Mouse (Mus musculus): ENCODE data around the gene Unc13a. TPM values are rescaled to one million over a fixed set of nuclear protein-coding genes. Genes with fewer than 3 reads are reported as not detected.
A peak's percentile ranks its signal among the peaks of the same experiment; 100 is the strongest.
"Not testable (repeated sequence)": the region's sequence is repeated elsewhere in the genome, so short reads cannot be mapped to it uniquely, and the experiment has no call there.

The Unc13a gene
- polyA plus RNA-seq, 1 experiment = 1.6 TPM

DNA sequence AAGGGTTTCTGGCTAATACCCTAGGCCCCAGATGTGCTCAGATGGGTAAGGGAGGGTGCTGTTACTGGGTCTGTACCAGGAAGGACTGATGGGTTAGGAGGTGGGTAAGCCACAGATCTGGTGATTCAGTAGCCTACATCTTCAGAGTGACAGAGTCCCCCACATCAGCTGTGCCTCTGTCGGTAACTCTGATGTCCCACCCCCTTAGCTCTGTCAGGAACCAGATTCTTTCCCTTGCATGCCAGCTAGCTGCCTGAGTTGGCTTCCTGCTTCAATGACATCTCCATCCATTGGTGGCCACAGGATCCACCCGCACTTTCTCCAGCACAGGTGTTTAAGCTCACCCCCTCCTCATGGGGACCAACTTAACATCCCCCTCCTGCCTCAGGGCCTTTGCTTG lies 40.0 kb upstream of the Unc13a start:
- Histone ChIP-seq H3K27ac (ENCODE audit: insufficient read depth, low read depth, low read length) (no peak overlapping the region), H3K36me3 (ENCODE audit: control insufficient read depth, insufficient read depth, low read length) (no peaks in the 10 kb centered on the region), H3K4me1 (ENCODE audit: control insufficient read depth, insufficient read depth, insufficient read length, low read length) (peaks cover 3% of the 10 kb centered on the region; the same call in 1 of the 2 replicates), H3K27me3 (ENCODE audit: control insufficient read depth, insufficient read depth, low read length) (no peaks in the 10 kb centered on the region), H3K4me3 (ENCODE audit: low read depth, low read length) (no peak overlapping the region)
- no peak for TF ChIP-seq POLR2A (IDR thresholded peaks at IDR 0.05; ENCODE audit: low read depth, low read length)
- no peak for TF ChIP-seq CTCF (IDR thresholded peaks at IDR 0.05; ENCODE audit: extremely low read depth, insufficient read length, insufficient replicate concordance, low read depth, low read length)
- 84% methylated on average over 2 of the region's 2 CpGs for WGBS

- H3K27me3 ChIP-seq (ENCODE audit: control insufficient read depth, insufficient read depth, low read length) = no peaks in the 10 kb centered on the region
- TF ChIP-seq CTCF (IDR thresholded peaks at IDR 0.05; ENCODE audit: extremely low read depth, insufficient read length, insufficient replicate concordance, low read depth, low read length) (peak; percentile 75; the same call in 1 of the 2 replicates), POLR2A (IDR thresholded peaks at IDR 0.05; ENCODE audit: low read depth, low read length) (no peak)
- peaks cover 3% of the 10 kb centered on the region; the same call in 1 of the 2 replicates for H3K4me1 ChIP-seq (ENCODE audit: control insufficient read depth, insufficient read depth, insufficient read length, low read length)
- WGBS = 26% methylated on average over 25 of the region's 25 CpGs
- H3K27ac ChIP-seq (ENCODE audit: insufficient read depth, low read depth, low read length) = no peak overlapping the region
- peak overlapping the region; percentile 34 for H3K4me3 ChIP-seq (ENCODE audit: low read depth, low read length)
- H3K36me3 ChIP-seq (ENCODE audit: control insufficient read depth, insufficient read depth, low read length) = no peaks in the 10 kb centered on the region
These were observed 38.4 kb upstream of the Unc13a start for GRCm38 (mm10) chr8:71709800-71710446.

GRCm38 (mm10) chr8:71709134-71709799 lies 37.7 kb upstream of the Unc13a start:
- Histone ChIP-seq H3K4me1 (ENCODE audit: control insufficient read depth, insufficient read depth, insufficient read length, low read length) (peaks cover 3% of the 10 kb centered on the region; the same call in 1 of the 2 replicates), H3K4me3 (ENCODE audit: low read depth, low read length) (no peak overlapping the region), H3K27me3 (ENCODE audit: control insufficient read depth, insufficient read depth, low read length) (no peaks in the 10 kb centered on the region), H3K27ac (ENCODE audit: insufficient read depth, low read depth, low read length) (no peak overlapping the region), H3K36me3 (ENCODE audit: control insufficient read depth, insufficient read depth, low read length) (no peaks in the 10 kb centered on the region)
- TF ChIP-seq CTCF (IDR thresholded peaks at IDR 0.05; ENCODE audit: extremely low read depth, insufficient read length, insufficient replicate concordance, low read depth, low read length) (no peak), POLR2A (IDR thresholded peaks at IDR 0.05; ENCODE audit: low read depth, low read length) (no peak)
- 56% methylated on average over 25 of the region's 25 CpGs for WGBS

- TF ChIP-seq POLR2A (IDR thresholded peaks at IDR 0.05; ENCODE audit: low read depth, low read length) (no peak), CTCF (IDR thresholded peaks at IDR 0.05; ENCODE audit: extremely low read depth, insufficient read length, insufficient replicate concordance, low read depth, low read length) (peak; percentile 71; the same call in 1 of the 2 replicates)
- H3K27ac ChIP-seq (ENCODE audit: insufficient read depth, low read depth, low read length) = no peak overlapping the region
- WGBS = 51% methylated on average over 8 of the region's 8 CpGs
These were observed 36.3 kb upstream of the Unc13a start for GRCm38 (mm10) chr8:71707874-71708273.

GRCm38 (mm10) chr8:71703400-71703799 lies 31.8 kb upstream of the Unc13a start:
- Histone ChIP-seq H3K27ac (ENCODE audit: insufficient read depth, low read depth, low read length) (peak overlapping the region; percentile 86), H3K4me1 (ENCODE audit: control insufficient read depth, insufficient read depth, insufficient read length, low read length) (peaks cover 16% of the 10 kb centered on the region; the same call in 1 of the 2 replicates)
- H3K36me3 ChIP-seq (ENCODE audit: control insufficient read depth, insufficient read depth, low read length); H3K4me3 ChIP-seq (ENCODE audit: low read depth, low read length); H3K27me3 ChIP-seq (ENCODE audit: control insufficient read depth, insufficient read depth, low read length): not testable (repeated sequence)

More at GRCm38 (mm10) chr8:71707874-71708273, 36.3 kb upstream of the Unc13a start:
- H3K4me1 ChIP-seq (ENCODE audit: control insufficient read depth, insufficient read depth, insufficient read length, low read length) = peaks cover 6% of the 10 kb centered on the region
- H3K36me3 ChIP-seq (ENCODE audit: control insufficient read depth, insufficient read depth, low read length) = no peaks in the 10 kb centered on the region
- no peak overlapping the region for H3K4me3 ChIP-seq (ENCODE audit: low read depth, low read length)
- H3K27me3 ChIP-seq (ENCODE audit: control insufficient read depth, insufficient read depth, low read length) = no peaks in the 10 kb centered on the region

DNA sequence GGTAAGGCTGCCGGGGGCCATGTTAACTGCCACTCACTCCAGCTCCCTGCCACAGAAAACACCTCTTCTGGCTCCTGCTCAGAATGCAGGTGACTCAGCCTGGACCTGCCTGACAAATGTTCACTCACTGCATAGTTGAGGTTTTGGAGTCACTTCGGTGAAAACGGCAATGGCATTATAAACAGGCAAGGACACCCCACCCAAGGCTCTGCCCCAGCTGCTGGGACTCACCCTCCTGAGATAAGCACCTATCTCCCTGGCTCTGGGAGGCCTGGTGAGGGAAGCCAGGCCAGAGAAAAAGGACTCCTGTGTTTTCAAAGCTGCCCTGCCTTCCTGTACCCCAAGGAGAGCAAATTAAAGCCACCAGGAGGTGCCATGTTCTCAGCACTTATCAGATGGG lies 31.4 kb upstream of the Unc13a start:
- Histone ChIP-seq H3K4me1 (ENCODE audit: control insufficient read depth, insufficient read depth, insufficient read length, low read length) (peaks cover 17% of the 10 kb centered on the region; the same call in 1 of the 2 replicates), H3K4me3 (ENCODE audit: low read depth, low read length) (no peak overlapping the region), H3K27ac (ENCODE audit: insufficient read depth, low read depth, low read length) (peak overlapping the region; percentile 86), H3K36me3 (ENCODE audit: control insufficient read depth, insufficient read depth, low read length) (peaks cover 3% of the 10 kb centered on the region; the same call in 1 of the 2 replicates), H3K27me3 (ENCODE audit: control insufficient read depth, insufficient read depth, low read length) (no peaks in the 10 kb centered on the region)
- no peak for TF ChIP-seq CTCF (IDR thresholded peaks at IDR 0.05; ENCODE audit: extremely low read depth, insufficient read length, insufficient replicate concordance, low read depth, low read length)
- TF ChIP-seq POLR2A (IDR thresholded peaks at IDR 0.05; ENCODE audit: low read depth, low read length) = no peak
- WGBS = 30% methylated on average over 3 of the region's 3 CpGs

- H3K4me1 ChIP-seq (ENCODE audit: control insufficient read depth, insufficient read depth, insufficient read length, low read length) = peaks cover 17% of the 10 kb centered on the region; the same call in 1 of the 2 replicates
- WGBS = 15% methylated on average over 4 of the region's 4 CpGs
- TF ChIP-seq POLR2A (IDR thresholded peaks at IDR 0.05; ENCODE audit: low read depth, low read length) = no peak; the same call in 1 of the 2 replicates
- peak; percentile 72; the same call in 1 of the 2 replicates for TF ChIP-seq CTCF (IDR thresholded peaks at IDR 0.05; ENCODE audit: extremely low read depth, insufficient read length, insufficient replicate concordance, low read depth, low read length)
- H3K4me3 ChIP-seq (ENCODE audit: low read depth, low read length) = peak overlapping the region; percentile 38
- H3K27ac ChIP-seq (ENCODE audit: insufficient read depth, low read depth, low read length) = peak overlapping the region; percentile 86
- peaks cover 3% of the 10 kb centered on the region; the same call in 1 of the 2 replicates for H3K36me3 ChIP-seq (ENCODE audit: control insufficient read depth, insufficient read depth, low read length)
- H3K27me3 ChIP-seq (ENCODE audit: control insufficient read depth, insufficient read depth, low read length) = no peaks in the 10 kb centered on the region
These were observed 30.5 kb upstream of the Unc13a start for GRCm38 (mm10) chr8:71702087-71702432.
